Mouse (Mus musculus) brain, adult 2 months (tissue): ENCODE measurements at regions not wholly inside any gene's neighbourhood (a gene's known extent, or its start where the extent isn't known, plus 50 kb on each side); places are given as distances from the start of the nearest gene placed in this dataset.

Experiments used
- DNase-seq: peaks from one replicate; pipeline ENCODE4 v3.0.0; 2011; ENCODE audit warnings: low read depth, low spot score

DNA sequence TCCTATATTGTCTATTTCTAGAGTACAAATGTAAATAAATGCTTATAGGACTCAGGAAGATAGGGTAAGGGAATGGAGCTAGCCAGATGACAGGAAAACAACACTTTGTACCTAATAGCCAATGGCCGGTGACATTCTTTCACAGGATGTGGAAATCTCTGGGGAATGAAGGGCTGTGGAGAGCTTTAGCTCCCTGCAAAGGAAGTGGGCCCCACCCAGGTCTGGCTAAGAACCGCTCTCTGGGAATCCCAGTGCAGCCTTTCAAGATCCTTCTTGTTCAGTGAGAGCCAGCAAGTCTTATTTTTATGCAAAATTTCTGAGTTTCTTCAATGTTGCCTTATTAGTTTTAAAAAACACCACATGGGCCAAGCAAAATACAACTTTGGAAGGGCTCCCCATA is 54.7 kb upstream of the Pappa2 start:
- no peak for DNase-seq

DNA sequence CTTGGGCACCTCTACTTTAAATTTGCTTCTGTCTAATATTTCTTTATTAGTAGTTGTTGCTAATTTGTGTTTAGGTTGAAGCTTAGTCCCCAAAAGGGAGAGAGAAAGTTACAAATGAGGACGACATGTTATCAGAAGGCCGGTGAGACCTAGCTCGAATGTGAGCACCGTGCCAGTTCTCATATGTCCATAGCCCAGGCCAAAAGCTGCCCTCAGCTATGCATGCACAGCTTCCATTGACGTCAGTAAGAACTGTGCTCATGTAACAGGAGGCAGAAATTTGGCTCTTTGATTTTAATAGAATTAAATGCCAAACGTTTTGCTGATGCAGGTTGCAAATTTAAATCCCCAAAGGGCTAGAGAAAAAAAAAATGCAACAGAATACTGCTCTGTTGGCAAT is 56.1 kb upstream of the Pappa2 start:
- no peak for DNase-seq

DNA sequence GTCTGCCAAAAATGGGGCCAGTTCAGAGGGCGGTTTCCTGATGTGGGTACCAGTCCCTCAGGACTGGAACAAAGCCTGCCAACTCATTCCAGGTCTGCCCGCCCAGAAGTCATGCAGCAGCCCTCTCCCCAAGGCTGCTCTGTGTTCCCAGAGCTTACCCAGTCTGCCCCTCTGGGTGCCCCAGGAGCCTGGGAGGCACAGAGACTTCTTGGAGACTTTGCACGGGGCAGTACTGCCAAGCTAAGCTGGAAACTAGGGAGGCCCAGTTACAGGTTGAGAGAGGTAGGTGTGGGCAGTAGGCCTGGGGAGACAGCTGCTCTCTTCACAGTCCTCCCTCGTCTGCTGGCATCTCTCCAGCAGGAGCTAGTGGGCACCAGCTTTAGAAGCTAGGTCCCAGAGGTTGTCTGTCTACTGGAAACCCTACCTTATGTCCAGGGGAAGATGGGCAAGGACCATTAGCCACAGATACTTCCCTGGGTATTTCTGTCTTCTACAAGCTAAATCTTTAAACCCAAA is 65.6 kb upstream of the Pappa2 start:
- DNase-seq: peak; percentile 5

DNA sequence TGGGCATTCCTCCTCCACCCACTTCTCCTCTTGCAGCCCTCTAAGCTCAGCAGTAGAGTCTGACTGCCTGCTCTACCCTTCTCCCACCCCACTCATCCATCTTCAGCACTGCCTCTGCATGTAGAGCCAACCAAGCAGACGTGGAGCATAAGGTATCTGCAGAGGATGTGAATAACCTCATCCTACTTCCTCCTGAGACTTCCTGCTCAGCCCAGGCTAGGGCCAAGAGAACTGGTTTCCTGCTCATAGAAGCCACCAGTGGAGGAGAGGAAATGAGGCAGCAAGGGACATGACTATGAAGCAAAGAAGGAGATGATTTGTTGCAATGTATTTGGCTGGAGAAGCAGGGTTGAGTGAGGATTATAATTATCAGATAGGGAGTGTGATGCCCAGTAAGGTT is 84.7 kb upstream of the Pappa2 start:
- peak; percentile 4 for DNase-seq

DNA sequence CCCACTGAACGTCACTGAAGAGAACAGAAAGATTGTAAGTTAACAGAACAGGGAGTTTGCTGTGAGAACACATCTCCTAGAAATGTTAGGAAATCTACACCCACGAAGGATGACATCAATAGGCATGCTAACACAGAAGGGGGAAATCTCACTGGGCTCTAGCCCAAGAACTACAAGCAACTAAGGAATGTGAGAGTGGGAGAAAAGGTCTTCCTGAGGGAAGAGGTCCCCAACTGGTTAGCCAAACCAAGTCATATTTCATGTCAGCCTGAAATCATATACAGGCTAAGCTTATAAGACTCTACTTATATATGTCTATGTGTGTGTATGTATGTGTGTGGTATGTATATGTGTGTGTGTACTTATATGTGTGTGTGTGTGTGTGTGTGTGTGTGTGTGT is 118.9 kb upstream of the Pappa2 start:
- peak; percentile 17 for DNase-seq

DNA sequence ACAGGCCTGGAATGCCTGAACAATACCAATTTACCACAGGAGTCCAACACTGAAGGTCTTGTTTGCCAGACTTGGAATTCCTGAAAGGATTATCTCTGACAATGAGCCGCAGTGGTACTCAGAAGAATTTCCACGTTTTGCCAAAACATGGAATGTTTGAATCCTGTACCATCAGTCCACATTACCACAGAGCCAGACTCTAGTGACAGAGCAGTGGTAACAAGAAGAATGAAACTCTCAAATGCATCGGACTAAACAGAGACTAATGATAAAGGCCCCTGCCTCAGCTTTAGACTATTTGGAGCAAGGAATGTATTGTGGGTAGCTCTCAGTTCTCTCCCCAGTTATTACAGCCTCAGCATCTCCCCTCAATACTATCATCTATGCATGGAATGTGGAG is 109.9 kb upstream of the Cop1 start:
- DNase-seq: no peak

DNA sequence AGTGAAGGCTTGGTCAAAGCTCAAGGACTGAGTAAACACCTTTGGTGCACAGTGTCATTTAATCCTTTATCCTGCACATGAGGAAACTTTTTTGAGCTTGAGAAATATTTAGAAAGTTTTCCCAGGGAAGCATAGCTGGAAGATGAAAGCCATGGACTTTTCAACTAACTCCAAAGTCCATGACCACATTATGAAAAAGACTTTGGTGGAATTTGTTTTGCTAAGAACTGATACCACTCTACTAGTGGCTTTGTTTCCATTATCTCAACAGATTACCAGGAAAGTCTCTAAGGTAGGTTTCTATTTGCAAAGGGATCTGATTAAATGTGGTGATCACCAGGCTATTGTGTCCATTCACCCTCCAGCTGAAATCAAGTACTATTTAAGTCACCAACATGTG is 107.2 kb upstream of the Cop1 start:
- no peak for DNase-seq

DNA sequence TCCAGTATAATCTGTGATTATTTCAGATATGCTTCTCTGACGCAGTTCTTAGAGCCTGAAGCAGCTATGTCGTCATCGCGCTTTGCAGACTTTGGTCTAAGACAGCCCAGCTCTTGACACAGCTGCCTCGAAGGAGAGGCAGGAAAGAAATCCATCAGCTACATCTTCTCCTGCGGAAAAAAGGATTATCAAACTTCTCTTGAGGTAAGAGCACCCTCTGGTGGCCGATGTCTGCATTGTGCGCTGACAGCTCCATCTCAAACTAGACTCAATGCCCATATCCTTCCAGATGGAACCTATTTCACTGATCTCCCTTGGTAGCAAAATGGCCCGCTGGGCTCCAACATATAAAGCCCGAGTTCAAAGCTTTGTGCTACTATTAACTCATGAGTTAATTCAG is 96.8 kb upstream of the Cop1 start:
- DNase-seq: peak; percentile 88

DNA sequence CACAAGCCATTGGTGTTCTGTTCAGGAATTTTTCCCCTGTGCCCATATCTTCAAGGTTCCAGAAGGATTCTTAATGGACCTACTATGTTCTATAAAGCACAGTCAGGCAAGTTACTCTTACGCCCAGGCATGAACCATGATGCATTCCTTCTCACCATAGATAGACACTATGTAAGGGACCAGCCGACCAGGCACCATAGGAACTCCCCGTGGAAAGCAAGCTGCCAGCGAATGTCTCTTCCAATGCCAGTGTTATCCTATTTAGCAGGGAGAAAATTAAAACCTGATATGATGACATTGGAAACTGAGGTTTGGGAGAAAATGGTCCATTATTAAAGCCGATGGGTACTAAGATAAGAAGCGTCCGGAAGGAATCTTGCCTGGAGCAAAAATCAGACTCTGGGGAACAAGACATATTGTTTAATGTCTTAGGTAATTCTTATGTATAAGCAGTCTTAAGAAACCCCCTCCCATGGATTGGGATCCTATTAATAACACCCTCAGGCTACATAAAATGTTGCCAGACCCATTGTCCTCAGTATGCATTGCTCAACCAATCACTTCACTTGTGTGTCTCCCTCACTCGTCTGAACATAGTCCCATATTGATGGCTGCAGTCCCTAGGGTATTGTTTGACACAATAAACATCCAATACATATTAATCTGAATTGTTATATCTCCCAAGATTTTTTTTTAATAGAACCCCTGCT is 84.2 kb upstream of the Cop1 start:
- DNase-seq: no peak

DNA sequence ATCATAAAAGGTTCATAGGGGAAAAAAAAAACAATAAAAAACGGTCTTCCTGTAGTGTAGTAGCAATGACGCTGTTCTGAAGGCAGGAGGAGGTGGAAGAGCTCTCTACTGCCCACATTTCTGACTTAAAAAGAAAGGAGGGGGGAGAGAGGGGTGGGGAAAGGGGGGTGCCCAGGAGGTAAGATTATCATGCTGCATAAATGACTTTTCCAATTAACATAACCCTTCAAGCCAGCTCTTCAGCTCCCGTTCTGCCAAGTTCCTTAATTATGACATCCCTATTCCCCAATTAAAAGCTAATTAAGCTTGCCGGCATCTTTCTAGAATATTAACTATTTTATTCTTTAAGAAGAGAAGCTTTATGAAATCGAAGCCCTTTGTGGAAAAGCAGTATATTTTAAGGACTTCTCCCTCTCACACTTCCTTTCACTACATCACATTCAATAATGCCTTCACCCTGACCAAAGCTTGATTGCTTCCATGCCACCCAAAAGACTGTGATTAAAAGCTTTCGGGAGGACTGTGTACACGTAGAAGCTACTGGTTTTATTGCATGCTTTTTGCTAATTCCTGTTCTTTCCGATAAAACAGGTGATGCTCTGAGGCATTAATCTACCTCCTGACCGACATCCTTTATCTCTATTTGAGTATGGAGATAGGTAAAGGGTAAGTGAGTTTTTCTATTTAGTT is 83.5 kb upstream of the Cop1 start:
- peak; percentile 9 for DNase-seq

DNA sequence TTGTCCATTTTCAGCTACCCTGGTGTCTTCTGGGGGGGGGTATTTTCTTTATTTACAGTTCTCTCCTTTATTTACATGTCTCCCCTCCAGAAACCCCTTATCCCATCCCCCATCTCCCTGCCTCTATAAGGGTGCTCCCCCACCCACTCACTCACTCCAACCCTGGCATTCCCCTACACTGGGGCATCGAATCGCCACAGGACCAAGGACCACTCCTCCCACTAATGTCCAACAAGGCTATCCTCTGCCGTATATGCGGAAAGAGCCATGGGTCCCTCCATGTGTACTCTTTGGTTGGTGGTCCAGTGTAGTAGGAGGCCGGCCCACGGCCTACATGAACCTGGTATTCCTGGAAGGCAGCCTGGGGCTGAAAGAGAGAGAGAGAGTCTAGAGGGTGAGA is 82.9 kb upstream of the Cop1 start:
- no peak for DNase-seq

DNA sequence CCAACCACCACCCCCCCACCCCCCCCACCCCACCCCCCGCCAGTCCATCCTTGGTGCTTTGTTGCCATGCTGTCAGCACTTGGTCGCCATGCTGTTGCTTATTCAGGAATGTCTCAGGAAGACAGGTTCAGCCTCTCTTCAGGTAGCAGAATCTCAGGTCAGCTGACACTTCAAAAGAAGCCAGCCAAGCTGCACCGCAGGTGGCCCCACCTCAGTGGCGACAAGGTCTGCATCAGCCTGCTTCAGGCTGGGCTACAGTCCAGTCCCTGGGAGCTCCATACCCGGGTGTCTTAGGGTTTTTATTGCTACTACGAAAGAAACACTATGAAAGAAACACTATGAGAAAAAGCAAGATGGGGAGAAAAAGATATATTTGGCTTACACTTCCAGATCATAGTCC is 82.4 kb upstream of the Cop1 start:
- no peak for DNase-seq

DNA sequence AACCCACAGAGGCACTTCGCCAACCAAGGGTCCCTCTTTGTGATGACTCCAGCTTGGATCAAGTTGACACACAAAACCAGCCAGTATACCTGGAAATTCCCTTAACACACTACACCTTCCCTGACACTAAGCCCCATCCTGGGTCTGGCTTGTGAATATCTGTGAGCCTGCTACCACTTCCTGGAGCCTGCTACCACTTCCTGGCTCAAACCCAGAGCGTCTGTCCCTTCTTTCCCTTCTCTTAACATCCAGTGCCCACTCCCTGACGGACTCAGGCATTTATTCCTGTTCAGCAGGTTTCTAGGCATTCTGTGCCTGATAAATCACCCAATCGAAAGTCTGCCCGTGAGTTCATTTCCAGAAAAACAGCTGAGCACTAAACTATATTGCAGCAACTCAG is 81.8 kb upstream of the Cop1 start:
- DNase-seq: peak; percentile 8

DNA sequence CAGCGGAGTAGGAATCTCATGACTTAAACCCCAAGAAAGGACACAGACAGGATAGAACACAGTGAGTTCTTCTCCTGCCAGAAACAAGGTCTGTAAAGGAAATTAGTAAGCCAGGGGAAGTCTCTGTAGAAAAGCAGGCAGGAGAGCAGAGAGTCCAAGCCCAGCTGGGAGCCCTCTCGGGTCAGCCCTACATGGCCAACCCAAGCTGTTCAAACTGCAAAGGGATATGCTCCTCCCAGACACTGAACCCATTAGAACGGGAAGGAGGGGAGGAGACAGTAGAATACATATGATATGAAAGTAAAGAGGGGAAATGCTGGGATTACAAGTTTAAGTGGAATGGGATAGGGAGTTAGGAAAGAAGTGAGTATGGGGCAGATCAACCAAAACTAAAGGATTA is 75.7 kb upstream of the Cop1 start:
- DNase-seq: no peak

DNA sequence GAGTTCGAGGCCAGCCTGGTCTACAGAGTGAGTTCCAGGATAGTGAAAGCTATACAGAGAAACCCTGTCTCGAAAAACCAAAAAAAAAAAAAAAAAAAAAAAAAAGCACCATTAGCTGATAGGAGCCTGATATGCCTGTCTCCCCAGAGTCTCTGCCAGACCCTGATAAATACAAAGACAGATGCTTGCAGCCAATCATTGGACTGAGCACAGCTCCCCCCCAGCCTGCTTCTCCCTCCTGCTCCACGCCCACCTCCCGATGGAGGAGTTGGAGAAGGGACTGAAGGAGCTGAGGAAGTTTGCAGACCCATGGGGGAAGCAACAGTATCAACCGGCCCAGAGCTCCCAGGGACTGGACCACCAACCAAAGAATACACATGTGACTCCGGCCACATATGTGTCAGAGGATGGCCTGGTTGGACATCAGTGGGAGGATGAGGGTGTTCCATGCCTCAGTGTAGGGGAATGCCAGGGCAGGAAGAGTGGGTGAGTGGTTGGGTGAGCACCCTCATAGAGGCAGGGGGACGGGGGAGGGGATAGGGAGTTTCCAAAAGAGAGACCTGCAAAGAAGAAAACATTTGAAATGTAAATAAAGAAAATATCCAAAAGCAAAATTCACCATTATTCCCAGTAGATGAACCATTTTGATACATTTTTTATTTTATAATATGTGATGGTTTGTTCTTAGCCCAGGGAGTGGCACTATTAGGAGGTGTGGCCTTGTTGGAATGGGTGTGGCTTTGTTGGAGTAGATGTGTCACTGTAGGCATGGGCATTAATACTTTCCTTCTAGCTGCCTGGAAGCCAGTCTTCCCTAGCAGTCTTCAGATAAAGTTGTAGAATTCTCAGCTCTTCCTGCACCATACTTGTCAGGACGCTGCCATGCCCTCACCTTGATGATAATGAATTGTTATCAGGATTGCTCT is 71.8 kb upstream of the Cop1 start:
- DNase-seq: no peak

DNA sequence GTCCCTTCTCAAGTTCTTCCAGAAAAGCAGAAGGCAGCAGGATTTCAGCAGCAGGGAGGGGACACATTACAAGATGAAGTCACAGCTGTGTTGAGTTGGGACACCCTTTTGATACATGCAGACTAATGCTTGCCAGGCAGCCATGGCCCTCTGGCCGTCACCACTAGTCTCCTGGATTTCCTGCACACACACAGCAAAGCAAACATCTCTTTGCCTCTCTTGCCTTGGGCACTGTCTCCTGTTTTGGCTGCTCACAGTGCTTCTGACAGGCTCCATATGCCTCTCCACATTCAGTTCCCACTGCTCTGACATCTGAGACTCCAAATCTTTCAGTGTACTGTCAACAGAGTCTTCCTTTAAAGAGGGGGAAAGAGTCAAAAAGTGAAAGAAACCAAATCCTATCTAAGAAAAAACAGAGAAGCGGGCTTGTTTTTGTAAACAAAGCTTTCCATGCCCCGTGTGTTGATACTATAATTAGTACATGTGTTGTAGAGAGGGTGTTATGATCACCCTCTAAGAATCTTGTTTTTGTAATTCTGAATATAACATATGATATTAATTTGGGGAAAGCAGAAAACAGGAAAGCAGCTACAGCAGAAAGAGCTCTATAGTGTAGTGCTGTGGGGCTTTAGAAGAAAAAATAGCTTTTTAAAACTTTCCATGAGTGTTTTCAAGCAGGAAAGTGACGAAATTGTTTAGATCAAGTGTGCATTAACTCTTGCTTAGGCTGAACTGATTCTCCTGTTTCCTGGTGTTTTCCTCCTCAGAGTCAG is 68.8 kb upstream of the Cop1 start:
- DNase-seq: peak; percentile 50

DNA sequence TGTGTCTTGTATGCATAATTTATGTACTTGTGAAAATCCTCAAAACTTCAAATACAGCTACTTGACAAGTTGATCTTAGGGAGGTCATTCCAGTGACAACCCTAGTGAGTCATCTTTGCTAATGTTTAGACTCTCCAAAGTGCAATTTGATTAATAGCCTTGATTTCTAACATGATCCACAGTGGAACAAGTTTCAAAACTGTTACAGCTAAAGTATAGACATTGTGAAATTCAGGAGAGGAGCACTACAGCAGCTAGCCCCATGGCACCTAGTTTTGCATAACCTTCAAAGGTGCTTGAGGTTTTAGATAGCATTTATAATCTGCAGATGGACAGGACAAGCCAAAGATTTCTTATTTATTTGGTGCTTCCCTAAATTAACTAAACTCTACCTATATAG is 50.1 kb upstream of the Cop1 start:
- no peak for DNase-seq
